Mouse (Mus musculus): Measurements from ENCODE around the gene Plb1.

Gene Plb1

GRCm38 (mm10) chr5:32322146-32322811, 89.8 kb downstream of the Plb1 start:
- peak; percentile 40 to 86 for DNase-seq (ENCODE audit: inconsistent age in 2 of 2, low spot score in 1 of 2)

DNA sequence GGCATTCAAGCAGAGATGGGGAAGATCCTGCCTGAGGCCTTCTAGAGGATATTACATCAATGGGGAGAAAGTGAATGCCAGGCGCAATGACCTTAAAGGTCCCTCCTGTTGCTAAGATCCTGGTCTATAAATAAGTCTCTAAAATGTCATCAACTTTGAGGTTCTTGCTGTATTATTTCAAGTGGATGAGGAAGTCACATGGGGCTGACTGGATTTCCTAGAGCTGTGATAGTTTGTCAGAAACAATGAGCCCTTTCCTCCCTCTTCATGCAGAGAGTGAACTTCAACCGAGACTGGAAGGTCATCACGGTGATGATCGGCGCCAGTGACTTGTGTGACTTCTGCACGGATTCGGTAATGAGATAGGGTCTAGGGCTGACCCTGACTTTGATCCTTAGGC, 95.6 kb downstream of the Plb1 start:
- DNase-seq (ENCODE audit: inconsistent age in 2 of 2, low spot score in 1 of 2), result peak in 1 of 2 experiments; percentile 46

DNA sequence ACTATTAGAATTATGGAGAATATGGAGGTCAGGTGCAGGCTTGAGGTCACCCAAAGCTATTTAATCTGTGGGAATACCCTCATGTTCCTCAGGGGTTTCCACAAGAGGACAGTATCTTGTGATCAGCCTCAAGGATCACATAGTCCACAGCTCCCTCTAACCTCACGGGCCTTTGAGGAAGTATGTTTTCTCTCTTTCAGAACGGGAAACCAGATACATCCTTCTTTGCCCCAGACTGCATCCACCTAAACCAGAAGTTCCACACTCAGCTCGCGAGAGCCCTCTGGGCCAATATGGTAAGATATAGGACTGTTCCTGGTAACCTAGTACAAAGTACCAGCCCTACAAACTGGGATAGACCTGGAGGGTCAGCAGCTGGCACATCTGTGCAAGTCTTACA, 100.1 kb downstream of the Plb1 start:
- DNase-seq (ENCODE audit: inconsistent age in 2 of 2, low spot score in 1 of 2), result no peak

DNA sequence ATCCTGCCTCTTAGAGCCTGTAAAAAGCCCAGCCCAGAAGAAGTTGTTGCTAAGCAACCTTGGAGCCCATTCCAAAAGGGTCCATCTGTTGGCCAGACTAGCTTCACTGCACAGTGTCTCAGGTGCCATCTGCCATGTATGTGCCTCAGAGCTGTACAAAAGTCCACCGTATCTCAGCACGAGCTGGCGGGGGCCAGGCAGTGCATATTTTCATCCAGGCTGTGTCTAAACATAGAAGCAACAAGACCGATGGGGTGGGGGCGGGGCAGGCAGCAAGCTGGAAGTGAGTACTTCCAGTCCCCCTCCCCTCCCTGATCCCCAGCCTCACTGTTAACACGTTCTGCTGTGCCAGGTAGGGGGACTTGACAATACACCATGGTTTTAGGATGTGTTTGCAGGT, 102.7 kb downstream of the Plb1 start:
- peak in 1 of 2 experiments; percentile 56 for DNase-seq (ENCODE audit: inconsistent age in 2 of 2, low spot score in 1 of 2)

- DNase-seq (ENCODE audit: inconsistent age in 2 of 2, low spot score in 1 of 2), result peak in 1 of 2 experiments; percentile 47
Observed at GRCm38 (mm10) chr5:32336092-32336491, 103.6 kb downstream of the Plb1 start.

DNA sequence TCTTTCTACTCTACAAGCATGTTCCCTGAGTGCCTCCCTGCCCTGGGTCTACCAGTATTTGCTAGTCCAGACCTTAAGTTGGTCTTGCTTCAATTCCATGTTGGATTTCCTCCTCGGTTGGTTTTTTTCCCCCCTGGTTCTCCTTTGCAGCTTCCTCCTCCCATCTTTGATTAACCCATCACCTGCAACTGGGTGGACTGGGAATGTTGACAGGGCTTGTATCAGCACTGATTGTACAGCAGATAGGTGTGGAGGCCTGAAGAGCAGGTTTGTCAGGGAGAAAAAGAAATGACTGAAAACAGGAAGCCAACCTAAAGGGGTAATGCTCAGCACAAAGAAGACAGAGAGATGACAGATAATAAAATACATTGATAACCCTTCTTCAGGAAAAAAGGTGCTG, 104.8 kb downstream of the Plb1 start:
- no peak for DNase-seq (ENCODE audit: inconsistent age in 2 of 2, low spot score in 1 of 2)

- DNase-seq (ENCODE audit: inconsistent age in 2 of 2, low spot score in 1 of 2), result peak in 1 of 2 experiments; percentile 43
Observed at GRCm38 (mm10) chr5:32338339-32338738, 105.8 kb downstream of the Plb1 start.

- no peak for DNase-seq (ENCODE audit: inconsistent age in 2 of 2, low spot score in 1 of 2)
Observed at GRCm38 (mm10) chr5:32338766-32339165, 106.3 kb downstream of the Plb1 start.

- DNase-seq (ENCODE audit: inconsistent age in 2 of 2, low spot score in 1 of 2), result no peak
Observed at GRCm38 (mm10) chr5:32340246-32340645, 107.7 kb downstream of the Plb1 start.

DNA sequence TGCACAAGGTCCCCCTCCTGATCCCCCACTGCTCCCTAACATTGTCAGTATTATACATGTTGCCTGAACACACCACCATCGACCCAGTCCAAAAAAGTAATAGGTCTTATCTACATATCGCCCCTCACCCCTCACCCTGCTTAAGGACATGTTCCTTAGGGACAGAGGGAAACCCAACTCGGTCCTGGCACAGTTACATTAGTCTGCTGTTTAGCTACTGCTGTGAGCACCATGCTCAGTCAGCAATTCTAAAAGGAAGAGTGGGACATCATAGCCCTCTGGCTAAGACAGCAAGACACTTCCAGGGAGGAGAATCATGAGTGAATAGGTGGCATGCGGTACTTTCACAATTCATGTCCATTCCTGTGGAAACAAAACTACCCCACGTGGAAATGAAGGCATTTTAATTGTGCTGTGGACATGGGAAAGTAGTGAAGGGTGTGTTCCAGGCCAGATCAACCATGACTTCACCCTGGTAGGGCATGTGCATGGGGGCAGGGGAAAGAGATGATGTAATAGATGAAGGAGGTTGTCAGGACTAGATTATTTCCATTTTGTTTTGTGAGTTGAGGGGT, 110.3 kb downstream of the Plb1 start:
- no peak for DNase-seq (ENCODE audit: inconsistent age in 2 of 2, low spot score in 1 of 2)

- DNase-seq (ENCODE audit: inconsistent age in 2 of 2, low spot score in 1 of 2), result peak; percentile 77 to 91
Observed at GRCm38 (mm10) chr5:32346025-32346912, 113.8 kb downstream of the Plb1 start.

- peak in 1 of 2 experiments; percentile 57 for DNase-seq (ENCODE audit: inconsistent age in 2 of 2, low spot score in 1 of 2)
Observed at GRCm38 (mm10) chr5:32349718-32350117, 117.2 kb downstream of the Plb1 start.

GRCm38 (mm10) chr5:32350551-32351256, 118.2 kb downstream of the Plb1 start:
- peak; percentile 32 to 78 for DNase-seq (ENCODE audit: inconsistent age in 2 of 2, low spot score in 1 of 2)

DNA sequence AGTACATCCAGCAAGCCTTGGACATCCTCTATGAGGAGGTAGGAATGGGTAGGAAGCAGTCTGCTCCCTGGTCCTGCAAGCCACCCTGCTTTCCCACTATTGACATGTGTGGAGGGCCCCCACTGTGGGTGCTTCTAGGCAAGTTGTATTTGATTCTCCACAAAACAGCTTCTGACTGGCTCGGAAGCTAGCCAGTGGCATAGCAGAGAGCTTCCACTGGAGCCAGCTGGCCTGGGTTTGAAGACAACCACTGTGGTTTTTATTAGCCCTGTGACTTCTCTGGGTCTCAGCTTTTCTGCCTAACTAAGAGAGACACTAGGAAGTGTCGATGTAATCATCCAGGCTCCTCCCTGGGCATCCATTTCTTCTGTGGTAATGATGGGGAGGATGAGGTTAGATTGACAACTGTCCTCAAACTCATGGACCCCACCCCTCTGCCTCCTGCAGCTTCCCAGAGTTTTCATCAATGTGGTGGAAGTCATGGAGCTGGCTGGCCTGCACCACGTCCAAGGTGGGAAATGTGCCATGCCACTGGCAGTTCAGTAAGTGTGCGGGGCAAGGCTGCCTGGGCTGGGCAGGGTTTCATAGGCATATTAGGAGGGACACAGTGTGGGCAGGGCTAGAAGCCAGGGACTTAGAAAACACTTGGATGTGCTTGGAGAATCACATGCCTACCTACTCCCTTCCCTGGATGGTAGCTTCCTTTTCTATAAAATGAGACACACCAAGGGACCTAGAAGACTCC, 119.4 kb downstream of the Plb1 start:
- DNase-seq (ENCODE audit: inconsistent age in 2 of 2, low spot score in 1 of 2), result no peak

DNA sequence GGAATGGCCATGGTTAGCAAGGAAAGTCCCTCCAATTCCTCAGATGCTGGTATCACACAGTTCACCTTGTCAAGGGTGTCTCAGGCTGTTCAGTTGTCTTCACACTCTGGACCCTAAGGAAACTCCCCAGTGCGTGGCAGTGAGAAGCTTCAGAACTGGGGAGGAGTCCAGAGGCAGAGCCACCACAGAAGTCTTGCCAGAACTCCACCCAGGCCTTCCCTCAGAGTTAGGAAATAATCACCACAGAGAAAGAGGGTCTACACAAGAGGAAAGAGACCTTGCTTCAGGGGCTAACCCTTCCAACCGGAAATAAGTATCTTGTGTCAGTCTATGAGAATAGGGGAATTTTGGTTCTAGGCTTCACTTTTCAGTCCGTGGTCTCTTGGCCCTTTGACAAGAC, 120.3 kb downstream of the Plb1 start:
- no peak for DNase-seq (ENCODE audit: inconsistent age in 2 of 2, low spot score in 1 of 2)

DNA sequence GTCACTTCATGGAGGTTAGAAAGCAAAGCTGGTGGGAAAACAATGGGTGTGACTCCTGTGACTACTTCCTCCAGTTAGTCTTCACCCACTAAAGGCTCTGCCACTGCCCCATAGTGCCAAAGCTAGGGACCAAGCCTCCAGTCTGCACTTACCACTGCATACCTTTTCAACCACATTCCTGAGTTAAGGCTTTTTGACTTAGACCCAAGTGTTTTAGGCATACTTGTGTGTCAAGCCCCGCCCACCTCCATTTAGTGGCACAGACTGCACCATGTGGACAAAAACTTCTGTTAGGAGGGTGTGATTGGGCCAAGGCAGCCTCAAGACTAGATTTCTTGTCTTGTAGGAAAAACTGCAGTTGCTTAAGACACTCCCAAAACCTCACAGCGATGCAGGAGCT, 120.8 kb downstream of the Plb1 start:
- no peak for DNase-seq (ENCODE audit: inconsistent age in 2 of 2, low spot score in 1 of 2)

DNA sequence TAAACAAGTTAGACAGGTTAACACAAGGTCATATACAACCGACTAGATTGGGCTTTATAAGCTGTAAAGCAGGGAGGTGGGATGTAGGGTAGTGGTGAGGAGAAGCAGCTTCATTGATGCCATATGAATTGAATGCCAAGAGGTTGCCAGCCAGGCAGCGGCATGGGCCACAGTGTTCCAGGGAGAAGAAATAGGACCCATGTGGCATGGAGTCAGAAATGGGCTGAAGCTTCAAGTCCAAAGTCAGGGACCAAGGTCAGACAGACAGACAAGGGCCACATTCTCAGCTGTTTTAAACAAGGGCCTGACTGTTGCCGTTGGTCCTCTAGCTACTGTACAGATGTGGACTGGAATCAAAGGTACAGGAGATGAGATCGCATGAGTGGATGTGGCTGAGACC, 128.0 kb downstream of the Plb1 start:
- no peak for DNase-seq (ENCODE audit: inconsistent age in 2 of 2, low spot score in 1 of 2)

DNA sequence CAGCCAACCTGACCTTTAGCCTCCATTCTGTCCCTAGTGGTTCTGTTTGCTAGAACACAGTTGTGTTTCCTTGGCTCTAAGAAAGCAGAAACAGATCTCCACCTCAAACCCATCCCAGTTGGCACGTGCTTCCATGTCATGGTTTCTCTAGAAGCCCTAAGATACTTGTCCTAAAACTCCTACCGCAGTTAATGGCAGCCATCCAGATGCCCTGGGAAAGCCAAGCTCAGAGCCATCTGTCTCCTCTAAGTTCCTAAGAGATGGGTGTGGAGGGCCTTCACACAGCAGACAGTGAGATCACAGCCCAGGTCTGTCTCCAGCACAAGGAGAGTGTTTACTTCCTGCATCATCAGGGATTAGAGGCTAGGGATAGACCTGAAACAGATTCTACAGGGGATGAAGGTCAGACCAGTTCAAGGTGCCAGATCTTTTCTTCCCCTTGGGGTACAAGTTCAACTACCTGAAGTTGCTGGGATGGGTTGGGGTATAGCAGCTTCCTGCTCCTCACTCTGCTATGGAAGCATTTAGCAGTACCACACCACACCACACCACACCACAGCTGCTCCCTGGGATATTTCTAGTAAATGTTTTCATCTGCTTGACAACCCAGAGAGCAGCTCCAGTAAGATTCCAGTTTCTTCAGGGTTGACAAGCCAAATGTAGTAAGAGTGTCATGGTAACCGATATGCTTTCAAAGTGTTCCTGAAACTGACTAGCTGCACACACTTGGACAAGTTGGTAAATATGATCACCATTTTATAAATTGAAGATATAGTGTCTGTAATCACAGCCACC, 129.1 kb downstream of the Plb1 start:
- no peak for DNase-seq (ENCODE audit: inconsistent age in 2 of 2, low spot score in 1 of 2)

GRCm38 (mm10) chr5:32369391-32369790, 136.9 kb downstream of the Plb1 start:
- DNase-seq (ENCODE audit: inconsistent age in 2 of 2, low spot score in 1 of 2), result no peak

GRCm38 (mm10) chr5:32371239-32371638, 138.7 kb downstream of the Plb1 start:
- DNase-seq (ENCODE audit: inconsistent age in 2 of 2, low spot score in 1 of 2), result no peak

Measured in adrenal gland, adult (tissue).